Mouse (Mus musculus) midbrain, embryonic 11.5 days (tissue): ENCODE measurements at regions not wholly inside any gene's neighbourhood (a gene's known extent, or its start where the extent isn't known, plus 50 kb on each side); places are given as distances from the start of the nearest gene placed in this dataset.

ENCODE experiments used
- ATAC-seq: fragments of 200-750 bp; cut with Nextera tagmentation; 2 replicates; pipeline ENCODE4 v1.8.0; 2017; ENCODE audit warnings: moderate TSS enrichment, moderate library complexity; ENCODE audit not compliant: low FRiP score
- DNase-seq: peaks from one replicate; pipeline ENCODE4 v3.0.0; 2015; ENCODE audit warnings: low spot score; ENCODE audit errors: missing footprints
- H3K27ac ChIP-seq: fragments of 300-500 bp; sonication (generic); 2 replicates; pipeline ENCODE4 v1.5.1; 2014; ENCODE audit warnings: low read depth, low read length
- H3K27me3 ChIP-seq: fragments of 300-500 bp; sonication (generic); 2 replicates; pipeline ENCODE4 v1.6.1; 2014; ENCODE audit warnings: mild to moderate bottlenecking, low read length, moderate library complexity, mixed read lengths; ENCODE audit not compliant: control insufficient read depth, insufficient read depth
- H3K36me3 ChIP-seq: fragments of 300-500 bp; sonication (generic); 2 replicates; pipeline ENCODE4 v1.6.1; 2014; ENCODE audit warnings: mild to moderate bottlenecking, low read length, moderate library complexity, mixed read lengths; ENCODE audit not compliant: control insufficient read depth, insufficient read depth
- H3K4me1 ChIP-seq: fragments of 300-500 bp; sonication (generic); 2 replicates; pipeline ENCODE4 v1.6.1; 2014; ENCODE audit warnings: low read length; ENCODE audit not compliant: control insufficient read depth, insufficient read depth
- H3K4me2 ChIP-seq: fragments of 300-500 bp; sonication (generic); 2 replicates; pipeline ENCODE4 v1.6.1; 2014; ENCODE audit warnings: mild to moderate bottlenecking, moderate library complexity
- H3K4me3 ChIP-seq: fragments of 300-500 bp; sonication (generic); 2 replicates; pipeline ENCODE4 v1.5.1; 2014; ENCODE audit warnings: low read depth, low read length
- H3K9ac ChIP-seq: fragments of 300-500 bp; sonication (generic); 2 replicates; pipeline ENCODE4 v1.6.1; 2014; ENCODE audit warnings: low read length
- H3K9me3 ChIP-seq: fragments of 300-500 bp; sonication (generic); 2 replicates; pipeline ENCODE4 v1.6.1; 2016; ENCODE audit warnings: low read length; ENCODE audit not compliant: control insufficient read depth
- WGBS: fragments of 180-500 bp; shearing (Covaris S2); extraction: QIAGEN DNeasy Blood & Tissue Kit; methylation state at CpG from one replicate; pipeline ENCODE4 v1.1.7; 2014; 5-methylcytosine and 5-hydroxymethylcytosine counted together

DNA sequence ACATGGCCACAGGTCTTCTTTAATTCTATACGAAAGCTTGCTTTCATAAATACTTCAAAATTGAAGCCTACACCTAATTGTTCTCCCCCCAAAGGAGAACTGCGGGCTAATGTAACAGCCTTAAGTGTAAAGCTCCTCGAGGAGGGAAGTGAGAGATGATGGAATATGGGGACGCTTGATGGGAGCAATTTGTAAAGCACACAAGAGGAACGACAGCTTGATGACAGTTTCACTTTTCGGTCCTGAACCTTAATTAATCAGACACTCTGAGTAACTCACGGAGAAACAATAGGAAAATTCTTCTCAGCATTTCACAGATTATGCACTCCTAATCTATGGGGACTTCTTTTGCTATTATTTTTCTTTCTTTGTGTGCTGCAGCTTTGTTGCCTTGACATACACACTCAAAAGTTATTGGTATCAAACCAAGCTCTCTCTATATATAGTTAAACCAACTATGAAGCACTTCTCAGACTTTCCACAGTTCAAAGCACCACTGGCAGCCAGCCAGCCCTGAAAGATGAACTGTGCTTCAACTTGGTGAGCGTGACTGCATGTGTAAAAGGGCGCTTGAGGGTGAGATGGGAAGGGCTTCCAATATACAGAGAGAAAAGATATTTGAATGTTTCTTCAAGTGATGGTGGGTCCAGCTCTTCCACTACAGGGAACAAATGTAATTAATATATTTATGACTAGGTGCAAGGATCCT, 1625.4 kb upstream of the Flrt2 start:
- DNase-seq (no peak), ATAC-seq (no peak)
- H3K9ac ChIP-seq: no peak overlapping the region
- no peak overlapping the region for H3K4me2 ChIP-seq
- H3K27ac ChIP-seq: no peak overlapping the region
- no peaks in the 10 kb centered on the region for H3K36me3 ChIP-seq
- no peaks in the 10 kb centered on the region for H3K4me1 ChIP-seq
- no peak overlapping the region for H3K4me3 ChIP-seq
- 84% methylated on average over 9 of the region's 9 CpGs for WGBS
- H3K9me3 ChIP-seq: no peaks in the 10 kb centered on the region
- no peaks in the 10 kb centered on the region for H3K27me3 ChIP-seq

DNA sequence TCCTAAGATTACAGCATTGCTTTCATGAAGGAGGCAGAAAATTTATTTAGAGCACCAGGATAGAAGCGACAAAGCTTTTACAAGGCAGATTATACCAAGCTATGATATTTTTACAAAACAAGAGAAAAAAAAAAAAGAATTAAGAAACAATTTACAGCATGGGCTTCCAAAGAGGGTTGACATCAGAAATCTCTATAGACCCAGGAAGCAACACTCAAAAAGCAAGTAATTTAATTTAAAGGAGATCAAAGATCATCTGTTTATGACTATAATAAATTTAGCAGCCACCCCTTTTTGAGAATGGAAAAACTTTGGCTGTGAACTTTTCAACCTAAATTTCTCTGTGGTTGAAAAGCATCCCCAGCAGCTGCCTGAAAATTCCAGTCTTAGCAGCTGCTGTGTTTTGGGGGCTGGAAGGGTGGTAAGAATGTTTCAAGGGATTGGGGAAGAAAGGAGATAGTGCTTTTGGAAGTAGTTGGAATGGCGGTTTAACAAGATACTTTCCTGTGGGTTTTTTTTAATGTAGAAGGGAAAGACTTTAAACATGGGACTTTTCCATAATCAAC, 1621.0 kb upstream of the Flrt2 start:
- no peak overlapping the region for H3K4me2 ChIP-seq
- 89% methylated on average over 2 of the region's 2 CpGs for WGBS
- no peaks in the 10 kb centered on the region for H3K27me3 ChIP-seq
- H3K36me3 ChIP-seq: no peaks in the 10 kb centered on the region
- H3K27ac ChIP-seq: no peak overlapping the region
- DNase-seq (no peak), ATAC-seq (no peak)
- H3K4me3 ChIP-seq: no peak overlapping the region
- no peaks in the 10 kb centered on the region for H3K4me1 ChIP-seq
- no peak overlapping the region for H3K9ac ChIP-seq
- no peaks in the 10 kb centered on the region for H3K9me3 ChIP-seq

DNA sequence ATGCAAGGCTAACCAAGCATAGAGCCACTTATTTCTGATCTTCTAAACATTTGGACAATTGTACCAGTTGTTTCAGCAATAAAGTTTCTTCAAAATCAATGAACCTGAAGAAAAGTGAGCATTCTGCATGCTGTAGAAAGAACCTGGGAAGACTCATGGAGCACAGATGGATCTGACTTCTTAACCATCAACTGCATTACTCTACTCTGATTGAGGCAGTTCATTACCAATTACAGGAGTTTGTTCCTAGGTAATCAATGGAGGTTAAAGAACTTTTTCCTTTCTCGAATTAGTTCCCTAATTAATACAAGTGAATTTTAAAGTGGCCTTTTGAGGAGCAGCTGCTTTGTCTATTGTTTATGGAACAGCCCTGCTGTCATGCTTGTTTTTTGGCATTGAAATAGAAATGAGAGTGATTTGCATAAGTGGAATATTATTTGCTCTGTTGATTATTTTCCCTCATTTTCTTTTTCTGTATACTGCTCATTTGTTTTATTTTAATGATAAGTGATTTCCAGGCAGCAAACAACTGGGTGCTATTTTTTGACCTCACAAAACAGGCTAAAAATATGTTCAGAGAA, 1586.4 kb upstream of the Flrt2 start:
- Histone ChIP-seq H3K9ac (no peak overlapping the region), H3K9me3 (no peaks in the 10 kb centered on the region), H3K4me3 (no peak overlapping the region), H3K36me3 (no peaks in the 10 kb centered on the region), H3K27me3 (no peaks in the 10 kb centered on the region), H3K4me2 (no peak overlapping the region), H3K27ac (no peak overlapping the region), H3K4me1 (no peaks in the 10 kb centered on the region)
- no peak for DNase-seq
- ATAC-seq: no peak
- 74% methylated on average over 1 of the region's 1 CpGs for WGBS

DNA sequence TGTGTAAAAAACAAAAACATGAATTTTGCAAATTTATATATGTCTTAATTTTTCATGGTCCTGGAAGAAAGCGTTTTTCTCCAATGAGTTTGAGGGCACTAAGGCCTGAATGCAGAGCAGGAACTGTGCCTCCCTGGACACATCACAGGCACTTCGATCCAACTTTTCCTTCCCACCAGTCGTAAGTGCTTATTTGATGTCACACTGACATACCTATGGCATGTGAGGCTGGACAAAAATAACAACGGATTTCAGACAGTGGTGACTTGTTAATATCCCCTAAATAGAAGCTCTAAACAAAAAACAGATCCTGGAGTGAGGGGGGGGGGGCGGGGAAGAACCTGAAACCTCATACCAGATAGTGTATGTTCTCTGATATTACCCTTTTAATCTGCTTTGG, 1541.9 kb upstream of the Flrt2 start:
- Histone ChIP-seq H3K36me3 (no peaks in the 10 kb centered on the region), H3K27me3 (no peaks in the 10 kb centered on the region), H3K9me3 (no peaks in the 10 kb centered on the region), H3K4me1 (no peaks in the 10 kb centered on the region), H3K4me3 (no peak overlapping the region), H3K9ac (no peak overlapping the region), H3K27ac (no peak overlapping the region), H3K4me2 (no peak overlapping the region)
- ATAC-seq (no peak), DNase-seq (no peak)
- 72% methylated on average over 5 of the region's 5 CpGs for WGBS

DNA sequence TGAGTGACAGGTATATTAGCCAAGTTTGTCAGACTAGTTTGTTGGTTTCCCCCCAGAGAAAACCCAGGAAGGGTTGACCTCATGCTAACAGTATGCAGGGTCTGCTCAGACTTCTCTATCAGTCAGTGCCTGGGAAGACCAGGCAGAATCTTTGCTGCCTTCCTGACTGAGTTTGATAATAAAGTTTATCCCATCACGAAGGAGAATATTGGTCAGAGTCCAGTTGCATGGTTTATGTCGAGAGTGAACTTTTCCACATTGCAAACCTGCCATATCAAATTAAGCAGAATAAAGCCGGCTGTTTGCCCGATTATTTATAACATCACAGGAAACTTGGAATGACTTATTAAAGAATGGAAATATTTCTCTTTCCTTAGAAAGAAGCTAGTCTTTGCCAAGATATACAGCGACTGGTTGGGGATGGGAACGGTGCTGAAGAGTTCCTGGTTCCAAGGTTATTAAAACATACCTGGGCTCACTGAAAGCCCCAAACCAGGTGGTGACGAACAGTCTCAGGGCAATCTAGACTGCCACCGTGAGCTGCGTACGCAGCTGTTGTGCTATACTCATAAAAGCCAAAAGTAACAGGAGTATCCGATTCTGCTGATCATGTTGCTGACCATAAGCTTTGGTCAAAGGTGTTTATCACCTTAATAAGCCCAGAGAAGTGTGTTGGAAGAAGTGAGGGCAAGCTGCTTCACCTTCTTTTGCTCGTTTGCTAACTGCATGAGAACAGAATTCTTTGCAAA, 1536.7 kb upstream of the Flrt2 start:
- no peaks in the 10 kb centered on the region for H3K9me3 ChIP-seq
- no peak overlapping the region for H3K9ac ChIP-seq
- H3K4me2 ChIP-seq: no peak overlapping the region
- no peak overlapping the region for H3K4me3 ChIP-seq
- no peaks in the 10 kb centered on the region for H3K36me3 ChIP-seq
- H3K4me1 ChIP-seq: no peaks in the 10 kb centered on the region
- DNase-seq: no peak
- no peak overlapping the region for H3K27ac ChIP-seq
- WGBS: 92% methylated on average over 12 of the region's 12 CpGs
- ATAC-seq: no peak
- H3K27me3 ChIP-seq: no peaks in the 10 kb centered on the region

DNA sequence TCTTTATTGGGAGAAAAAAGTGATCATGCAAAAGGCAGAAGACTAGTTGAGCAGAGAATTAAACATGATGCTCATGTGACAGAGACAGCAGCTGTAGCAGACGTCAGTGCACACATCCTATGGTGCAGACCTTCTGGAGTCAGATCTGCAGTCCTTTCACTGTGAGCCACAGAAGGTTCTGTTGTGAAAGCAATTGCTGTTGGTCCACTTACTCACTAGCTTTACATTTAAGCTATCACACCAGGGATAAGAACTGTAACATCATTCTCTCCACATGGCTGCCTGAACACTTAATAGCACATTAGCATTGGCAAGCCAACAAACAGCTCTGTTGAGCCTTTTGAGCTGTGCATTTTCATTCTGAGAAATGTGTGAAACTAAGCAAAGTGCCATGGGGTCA, 1509.7 kb upstream of the Flrt2 start:
- H3K36me3 ChIP-seq: no peaks in the 10 kb centered on the region
- ATAC-seq (no peak), DNase-seq (no peak)
- H3K4me3 ChIP-seq: no peak overlapping the region
- H3K27ac ChIP-seq: no peak overlapping the region
- 47% methylated on average over 1 of the region's 1 CpGs for WGBS
- H3K27me3 ChIP-seq: no peaks in the 10 kb centered on the region
- no peaks in the 10 kb centered on the region for H3K4me1 ChIP-seq
- H3K4me2 ChIP-seq: no peak overlapping the region
- H3K9ac ChIP-seq: no peak overlapping the region
- H3K9me3 ChIP-seq: no peaks in the 10 kb centered on the region

DNA sequence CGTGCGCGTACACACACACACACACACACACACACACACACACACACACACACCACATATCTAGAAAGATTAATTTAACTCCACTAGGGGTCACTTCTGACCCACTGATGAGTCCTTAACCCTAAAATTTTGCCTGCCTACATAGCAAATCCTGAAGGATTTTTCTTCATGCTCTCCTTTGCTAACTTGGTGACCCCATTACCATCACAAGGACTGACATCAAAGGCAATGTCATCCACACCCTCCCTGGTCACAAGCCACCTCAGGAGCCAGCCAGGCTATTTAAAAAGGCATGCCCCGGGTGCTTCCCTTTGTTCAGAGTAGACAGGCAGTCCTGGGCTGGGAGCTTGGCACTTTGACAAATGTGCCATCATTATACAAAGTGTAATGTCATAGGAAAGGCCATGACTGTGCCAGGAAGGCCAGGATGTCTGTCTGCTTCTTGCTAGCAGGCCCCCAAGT, 1501.4 kb upstream of the Flrt2 start:
- Histone ChIP-seq H3K27me3 (no peaks in the 10 kb centered on the region), H3K36me3 (no peaks in the 10 kb centered on the region), H3K4me3 (no peak overlapping the region), H3K9ac (no peak overlapping the region), H3K9me3 (no peaks in the 10 kb centered on the region), H3K27ac (no peak overlapping the region), H3K4me1 (no peaks in the 10 kb centered on the region), H3K4me2 (no peak overlapping the region)
- 74% methylated on average over 4 of the region's 4 CpGs for WGBS
- ATAC-seq (peak; percentile 77; the same call in 1 of the 2 replicates), DNase-seq (no peak)

DNA sequence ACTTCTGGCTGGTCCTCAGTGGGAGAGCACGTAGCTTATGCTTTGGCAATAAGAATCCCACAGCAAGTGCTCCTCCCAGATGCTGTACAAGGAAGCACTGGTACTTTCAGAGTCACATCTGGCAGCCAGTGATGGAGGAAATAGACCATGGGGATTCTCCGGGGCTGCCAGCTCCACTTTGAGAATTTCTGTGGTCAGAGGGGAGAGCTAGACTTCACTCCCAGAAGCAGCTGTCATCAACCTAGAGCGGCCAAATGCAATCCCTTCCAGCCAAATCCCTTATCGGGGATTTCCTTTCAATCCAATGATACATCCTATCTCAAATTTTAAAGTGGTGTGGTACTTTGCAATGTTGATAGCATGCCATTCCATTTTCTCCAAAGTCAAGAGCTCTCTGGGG, 1474.1 kb upstream of the Flrt2 start:
- H3K9ac ChIP-seq: no peak overlapping the region
- DNase-seq (no peak), ATAC-seq (no peak)
- H3K27ac ChIP-seq: no peak overlapping the region
- no peak overlapping the region for H3K4me3 ChIP-seq
- H3K4me1 ChIP-seq: no peaks in the 10 kb centered on the region
- H3K36me3 ChIP-seq: no peaks in the 10 kb centered on the region
- H3K4me2 ChIP-seq: no peak overlapping the region
- no peaks in the 10 kb centered on the region for H3K27me3 ChIP-seq
- WGBS: 87% methylated on average over 4 of the region's 4 CpGs
- no peaks in the 10 kb centered on the region for H3K9me3 ChIP-seq

DNA sequence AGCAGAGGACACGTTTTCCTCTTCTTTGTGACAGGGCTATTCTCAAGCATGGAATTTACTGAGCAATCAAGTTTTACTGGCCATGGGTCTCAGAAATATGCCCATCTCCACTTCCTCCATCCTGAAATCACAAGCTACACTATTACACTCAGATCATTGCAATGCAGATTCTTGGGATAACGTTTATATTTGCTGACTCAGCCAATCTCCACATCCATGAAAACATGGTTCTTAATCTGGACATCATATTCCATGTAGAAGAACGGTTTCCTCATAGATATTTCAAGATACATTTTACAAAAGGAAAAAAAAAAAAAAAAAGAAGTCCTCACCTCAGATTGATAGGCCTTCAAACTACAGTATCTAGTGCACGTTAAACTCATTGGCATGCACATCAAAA, 1462.1 kb upstream of the Flrt2 start:
- WGBS: 90% methylated on average over 4 of the region's 4 CpGs

More for the DNA sequence above, 1462.1 kb upstream of the Flrt2 start:
- no peaks in the 10 kb centered on the region for H3K27me3 ChIP-seq
- ATAC-seq (no peak), DNase-seq (no peak)
- no peak overlapping the region for H3K4me2 ChIP-seq
- H3K9me3 ChIP-seq: no peaks in the 10 kb centered on the region
- H3K36me3 ChIP-seq: no peaks in the 10 kb centered on the region
- H3K27ac ChIP-seq: no peak overlapping the region
- no peaks in the 10 kb centered on the region for H3K4me1 ChIP-seq
- no peak overlapping the region for H3K4me3 ChIP-seq
- no peak overlapping the region for H3K9ac ChIP-seq
